Mouse (Mus musculus) neural tube, embryonic 11.5 days (tissue): ENCODE data around the gene Adssl1. TPM values are rescaled to one million over a fixed set of nuclear protein-coding genes. Genes with fewer than 3 reads are reported as not detected.

Source experiments
- ATAC-seq: fragments of 200-750 bp; cut with Nextera tagmentation; 2 replicates; pipeline ENCODE4 v1.8.0; 2017; ENCODE audit warnings: moderate number of reproducible peaks, mild to moderate bottlenecking, moderate TSS enrichment, moderate library complexity; ENCODE audit not compliant: insufficient read depth, low FRiP score, low TSS enrichment
- DNase-seq: peaks from one replicate; pipeline ENCODE4 v3.0.0-alpha.2; 2015; ENCODE audit warnings: low spot score
- H3K27ac ChIP-seq: fragments of 300-500 bp; sonication (generic); 2 replicates; pipeline ENCODE4 v1.5.1; 2014; ENCODE audit warnings: low read depth, mild to moderate bottlenecking, low read length
- H3K27me3 ChIP-seq: fragments of 300-500 bp; sonication (generic); 2 replicates; pipeline ENCODE4 v1.6.1; 2014; ENCODE audit warnings: mild to moderate bottlenecking, low read length, mixed read lengths; ENCODE audit not compliant: control insufficient read depth, insufficient read depth
- H3K36me3 ChIP-seq: fragments of 300-500 bp; sonication (generic); 2 replicates; pipeline ENCODE4 v1.6.1; 2014; ENCODE audit warnings: mild to moderate bottlenecking, low read length, moderate library complexity, mixed read lengths; ENCODE audit not compliant: control insufficient read depth, insufficient read depth
- H3K4me1 ChIP-seq: fragments of 300-500 bp; sonication (generic); 2 replicates; pipeline ENCODE4 v1.6.1; 2014; ENCODE audit warnings: low read length, mixed read lengths; ENCODE audit not compliant: control insufficient read depth, insufficient read depth
- H3K4me2 ChIP-seq: fragments of 300-500 bp; sonication (generic); 2 replicates; pipeline ENCODE4 v1.6.1; 2014; ENCODE audit warnings: low read depth, mild to moderate bottlenecking, moderate library complexity
- H3K4me3 ChIP-seq: fragments of 300-500 bp; sonication (generic); 2 replicates; pipeline ENCODE4 v1.5.1; 2014; ENCODE audit warnings: low read depth, low read length
- H3K9ac ChIP-seq: fragments of 300-500 bp; sonication (generic); 2 replicates; pipeline ENCODE4 v1.6.1; 2014; ENCODE audit warnings: mild to moderate bottlenecking, low read length
- H3K9me3 ChIP-seq: fragments of 300-500 bp; sonication (generic); 2 replicates; pipeline ENCODE4 v1.6.1; 2016; ENCODE audit warnings: low read length; ENCODE audit not compliant: control insufficient read depth
- WGBS: fragments of 180-500 bp; shearing (Covaris S2); extraction: QIAGEN DNeasy Blood & Tissue Kit; methylation state at CpG from one replicate; pipeline ENCODE4 v1.1.7; 2014; 5-methylcytosine and 5-hydroxymethylcytosine counted together
- polyA plus RNA-seq: library from polyadenylated mRNA; unstranded; fragments of >200 nt; fragmentation: Nextera tagmentation; extraction: Ambion mirVana; gene quantifications from 2 replicates; pipeline ENCODE4 v1.2.1, GENCODE M21; 2014

Adssl1 gene
- polyA plus RNA-seq, 1 experiment from 2014 or later = 4.6 TPM

DNA sequence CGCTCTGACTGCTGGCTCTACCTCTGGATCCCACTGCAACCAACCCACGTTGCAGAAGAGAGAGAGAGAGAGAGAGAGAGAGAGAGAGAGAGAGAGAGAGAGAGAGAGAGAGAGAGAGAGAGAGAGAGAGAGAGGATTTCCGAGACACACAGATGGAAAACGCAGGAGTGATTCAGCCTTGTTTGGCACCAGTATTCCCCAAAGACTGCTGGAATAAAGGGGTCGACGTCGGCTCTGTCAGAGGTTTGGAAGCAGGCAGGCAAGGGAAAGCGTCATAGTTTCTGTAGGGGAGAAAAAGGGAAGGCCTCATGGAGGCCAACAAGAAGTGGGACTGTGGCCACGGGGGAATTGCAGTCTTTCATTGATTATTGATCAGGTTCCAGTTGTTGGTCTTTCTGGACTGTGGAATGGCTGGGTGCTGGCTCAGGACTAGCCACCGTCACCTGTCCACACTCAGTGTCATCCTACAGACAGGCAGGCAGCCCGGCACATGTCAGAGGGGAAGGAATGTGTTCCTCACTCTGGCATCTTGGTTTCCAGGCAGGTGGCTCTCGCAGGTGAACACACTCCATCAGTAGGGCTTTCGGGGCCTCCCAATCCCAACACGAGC lies 22.8 kb upstream of the Adssl1 start:
- DNase-seq (no peak), ATAC-seq (no peak)
- Histone ChIP-seq H3K9me3 (no peaks in the 10 kb centered on the region), H3K4me1 (no peaks in the 10 kb centered on the region), H3K27me3 (no peaks in the 10 kb centered on the region), H3K4me3 (no peak overlapping the region), H3K36me3 (no peaks in the 10 kb centered on the region), H3K4me2 (no peak overlapping the region), H3K9ac (no peak overlapping the region), H3K27ac (no peak overlapping the region)
- 73% methylated on average over 14 of the region's 14 CpGs for WGBS

- ATAC-seq (no peak), DNase-seq (no peak)
- Histone ChIP-seq H3K4me1 (no peaks in the 10 kb centered on the region), H3K9me3 (no peaks in the 10 kb centered on the region), H3K4me3 (no peak overlapping the region), H3K4me2 (no peak overlapping the region), H3K27ac (no peak overlapping the region), H3K27me3 (no peaks in the 10 kb centered on the region), H3K9ac (no peak overlapping the region), H3K36me3 (no peaks in the 10 kb centered on the region)
- WGBS = 87% methylated on average over 8 of the region's 8 CpGs
Observed at GRCm38 (mm10) chr12:112597618-112598017, 22.2 kb upstream of the Adssl1 start.

- H3K4me2 ChIP-seq = no peak overlapping the region
- WGBS = 49% methylated on average over 4 of the region's 4 CpGs
- H3K27me3 ChIP-seq = no peaks in the 10 kb centered on the region
- DNase-seq (no peak), ATAC-seq (no peak)
- H3K4me1 ChIP-seq = no peaks in the 10 kb centered on the region
- H3K27ac ChIP-seq = no peak overlapping the region
- H3K4me3 ChIP-seq = no peak overlapping the region
- no peaks in the 10 kb centered on the region for H3K36me3 ChIP-seq
- no peaks in the 10 kb centered on the region for H3K9me3 ChIP-seq
- H3K9ac ChIP-seq = no peak overlapping the region
Observed at GRCm38 (mm10) chr12:112599198-112599597, 20.6 kb upstream of the Adssl1 start.

DNA sequence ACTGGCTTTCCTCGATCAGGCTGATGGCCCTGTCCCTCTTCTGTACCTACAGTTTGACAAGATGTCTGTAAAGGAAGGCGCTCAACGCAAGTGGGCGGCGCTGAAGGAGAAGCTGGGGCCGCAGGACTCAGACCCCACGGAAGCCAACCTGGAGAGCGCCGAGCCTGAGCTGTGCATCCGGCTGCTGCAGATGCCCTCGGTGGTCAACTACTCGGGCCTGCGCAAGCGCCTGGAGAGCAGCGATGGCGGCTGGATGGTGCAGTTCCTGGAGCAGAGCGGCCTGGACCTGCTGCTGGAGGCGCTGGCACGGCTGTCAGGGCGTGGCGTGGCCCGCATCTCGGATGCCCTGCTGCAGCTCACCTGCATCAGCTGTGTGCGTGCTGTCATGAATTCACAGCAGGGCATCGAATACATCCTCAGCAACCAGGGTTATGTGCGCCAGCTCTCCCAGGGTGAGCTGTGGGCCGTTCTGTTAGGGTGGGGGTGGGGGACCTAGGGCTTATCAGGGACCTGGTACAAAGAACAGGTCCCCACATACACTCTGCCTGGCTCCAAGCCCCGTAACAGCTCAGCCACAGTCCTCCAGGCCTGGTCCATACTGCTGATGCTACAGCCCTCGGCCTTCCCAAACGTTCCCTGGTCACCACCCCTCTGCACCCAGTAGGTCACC lies 19.8 kb upstream of the Adssl1 start:
- 82% methylated on average over 30 of the region's 30 CpGs for WGBS
- Histone ChIP-seq H3K9me3 (no peaks in the 10 kb centered on the region), H3K27ac (no peak overlapping the region), H3K27me3 (no peaks in the 10 kb centered on the region), H3K4me2 (no peak overlapping the region), H3K36me3 (no peaks in the 10 kb centered on the region), H3K4me3 (no peak overlapping the region), H3K9ac (no peak overlapping the region), H3K4me1 (no peaks in the 10 kb centered on the region)
- no peak for DNase-seq
- no peak for ATAC-seq

DNA sequence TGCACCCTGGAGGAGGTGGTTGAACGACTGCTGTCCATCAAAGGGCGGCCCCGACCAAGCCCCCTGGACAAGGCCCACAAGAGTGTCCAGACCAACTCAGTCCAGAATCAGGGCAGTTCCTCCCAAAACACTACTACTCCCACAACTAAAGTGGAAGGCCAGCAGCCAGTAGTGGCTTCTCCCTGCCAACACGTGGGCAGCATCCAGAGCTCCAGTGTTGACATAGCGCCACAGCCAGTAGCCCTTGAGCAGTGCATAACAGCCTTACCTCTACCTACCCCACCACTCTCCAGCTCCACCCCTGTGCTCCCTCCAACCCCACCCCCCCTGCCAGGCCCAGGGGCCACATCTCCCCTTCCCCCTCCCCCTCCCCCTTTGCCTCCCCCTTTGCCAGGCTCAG lies 15.8 kb upstream of the Adssl1 start:
- H3K9ac ChIP-seq = no peak overlapping the region
- DNase-seq (no peak), ATAC-seq (no peak)
- 81% methylated on average over 5 of the region's 5 CpGs for WGBS
- no peaks in the 10 kb centered on the region; the same call in 1 of the 2 replicates for H3K36me3 ChIP-seq
- H3K4me1 ChIP-seq = no peaks in the 10 kb centered on the region
- no peak overlapping the region for H3K4me2 ChIP-seq
- H3K4me3 ChIP-seq = no peak overlapping the region
- H3K27ac ChIP-seq = no peak overlapping the region
- no peaks in the 10 kb centered on the region for H3K9me3 ChIP-seq
- no peaks in the 10 kb centered on the region for H3K27me3 ChIP-seq

- peak; percentile 71 for DNase-seq
- H3K9ac ChIP-seq = no peak overlapping the region
- H3K9me3 ChIP-seq = no peaks in the 10 kb centered on the region
- no peaks in the 10 kb centered on the region for H3K27me3 ChIP-seq
- no peak overlapping the region for H3K4me2 ChIP-seq
- WGBS = 61% methylated on average over 20 of the region's 20 CpGs
- no peaks in the 10 kb centered on the region for H3K4me1 ChIP-seq
- peak; percentile 70 for ATAC-seq
- H3K27ac ChIP-seq = no peak overlapping the region
- no peak overlapping the region for H3K4me3 ChIP-seq
- H3K36me3 ChIP-seq = no peaks in the 10 kb centered on the region; the same call in 1 of the 2 replicates
Observed at GRCm38 (mm10) chr12:112604709-112605649, 14.9 kb upstream of the Adssl1 start.

GRCm38 (mm10) chr12:112605766-112606165 lies 14.1 kb upstream of the Adssl1 start:
- Histone ChIP-seq H3K27me3 (no peaks in the 10 kb centered on the region), H3K9ac (no peak overlapping the region), H3K4me3 (no peak overlapping the region), H3K9me3 (no peaks in the 10 kb centered on the region), H3K4me2 (no peak overlapping the region), H3K27ac (no peak overlapping the region), H3K4me1 (no peaks in the 10 kb centered on the region), H3K36me3 (no peaks in the 10 kb centered on the region; the same call in 1 of the 2 replicates)
- WGBS = 51% methylated on average over 6 of the region's 6 CpGs
- DNase-seq (peak; percentile 74), ATAC-seq (0 out of 2 replicates have a peak, but pooled peaks have one; percentile 36)

DNA sequence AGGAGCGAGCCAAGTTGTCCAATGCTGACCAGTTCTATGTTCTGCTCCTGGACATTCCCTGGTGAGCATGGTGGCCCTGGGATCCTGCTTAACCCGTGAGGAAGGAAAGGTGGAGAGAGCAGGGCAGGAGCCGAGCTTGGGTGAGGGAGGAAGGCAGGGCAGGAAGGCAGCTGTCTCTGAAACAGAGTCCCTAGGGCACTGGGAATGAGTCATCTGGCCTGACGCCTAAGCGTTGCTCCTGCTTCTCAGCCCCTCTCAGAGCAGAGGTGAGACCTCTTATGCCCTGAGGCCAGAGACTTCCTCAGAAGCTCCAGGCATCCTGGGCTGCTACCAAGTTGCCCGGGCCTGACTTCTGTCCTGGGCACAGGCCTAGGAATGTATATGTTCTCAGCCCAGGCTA lies 12.8 kb upstream of the Adssl1 start:
- Histone ChIP-seq H3K36me3 (no peaks in the 10 kb centered on the region; the same call in 1 of the 2 replicates), H3K4me1 (no peaks in the 10 kb centered on the region), H3K9me3 (no peaks in the 10 kb centered on the region), H3K9ac (no peak overlapping the region), H3K27ac (no peak overlapping the region), H3K4me2 (no peak overlapping the region), H3K4me3 (no peak overlapping the region), H3K27me3 (no peaks in the 10 kb centered on the region)
- ATAC-seq = no peak; the same call in 1 of the 2 replicates
- 79% methylated on average over 6 of the region's 6 CpGs for WGBS
- no peak for DNase-seq
